Mouse (Mus musculus) CH12.LX (cell line): ENCODE data around the gene Nxpe3. TPM values are rescaled to one million over a fixed set of nuclear protein-coding genes. Genes with fewer than 3 reads are reported as not detected.
A peak's percentile ranks its signal among the peaks of the same experiment; 100 is the strongest.

Experiments
- DNase-seq: peaks from one replicate; pipeline ENCODE4 v3.0.0-alpha.2; 2013; ENCODE audit errors: extremely low read depth
- H3K27ac ChIP-seq: 2 replicates; pipeline ENCODE4 v1.5.1; 2012; ENCODE audit warnings: low read depth, mild to moderate bottlenecking, control low read depth, moderate library complexity; ENCODE audit not compliant: insufficient read depth
- H3K27me3 ChIP-seq: replicated peaks from 2 replicates; pipeline ENCODE3; 2012; ENCODE audit warnings: inconsistent platforms
- H3K36me3 ChIP-seq, 2 experiments: replicated peaks in 1 of 2; 2 replicates each; pipeline versions ENCODE3 to v1.6.1; 2012; ENCODE audit warnings: inconsistent platforms in 1 of 2, low read length in 1 of 2, mild to moderate bottlenecking in 1 of 2, mixed read lengths in 1 of 2, moderate library complexity in 1 of 2; ENCODE audit not compliant: control insufficient read depth in 1 of 2, insufficient read depth in 1 of 2
- H3K4me1 ChIP-seq, 2 experiments: 2 replicates each; pipeline ENCODE4 v1.6.1; 2012; ENCODE audit warnings: inconsistent platforms in 1 of 2, moderate library complexity in 1 of 2; ENCODE audit not compliant: insufficient read depth in 2 of 2, control insufficient read depth in 1 of 2
- H3K4me2 ChIP-seq: 2 replicates; pipeline ENCODE4 v1.6.1; 2012; ENCODE audit warnings: low read depth, mild to moderate bottlenecking, control low read depth; ENCODE audit not compliant: poor library complexity, insufficient read depth, severe bottlenecking
- H3K4me3 ChIP-seq, 3 experiments: fragments of 150-350 bp in 1 of 3; sonication (generic) in 1 of 3; replicated peaks in 1 of 3; 2 replicates each; pipeline versions ENCODE3 to v1.5.1; 2011 to 2012; ENCODE audit warnings: low read depth in 2 of 3, low read length in 2 of 3, mild to moderate bottlenecking in 2 of 3, moderate library complexity in 2 of 3, control low read depth in 1 of 3, improper control_type of control experiment in 1 of 3, inconsistent platforms in 1 of 3, mixed read lengths in 1 of 3; ENCODE audit not compliant: poor library complexity in 1 of 3
- H3K79me2 ChIP-seq: replicated peaks from 2 replicates; pipeline ENCODE4 v1.6.1; 2012; ENCODE audit warnings: mild to moderate bottlenecking, moderate library complexity; ENCODE audit not compliant: control insufficient read depth, poor library complexity, insufficient read depth, severe bottlenecking; ENCODE audit errors: extremely low read depth
- H3K9ac ChIP-seq: 2 replicates; pipeline ENCODE4 v1.6.1; 2012; ENCODE audit warnings: low read depth, mild to moderate bottlenecking, control low read depth, moderate library complexity; ENCODE audit not compliant: insufficient read depth
- H3K9me3 ChIP-seq: replicated peaks from 2 replicates; pipeline ENCODE3; 2012; ENCODE audit warnings: low read length, inconsistent platforms, mixed read lengths
- CHD2 ChIP-seq: IDR thresholded peaks from 2 replicates; pipeline ENCODE4 v1.6.1; 2011; ENCODE audit warnings: low read length, improper control_type of control experiment
- E2F4 ChIP-seq: IDR thresholded peaks from 2 replicates; pipeline ENCODE4 v1.6.1; 2011; ENCODE audit warnings: low read depth, low read length, improper control_type of control experiment; ENCODE audit not compliant: insufficient replicate concordance
- ELF1 ChIP-seq: IDR thresholded peaks from 2 replicates; pipeline ENCODE4 v1.6.1; 2014; ENCODE audit warnings: low read depth, mild to moderate bottlenecking, inconsistent platforms, low read length, improper control_type of control experiment
- ETS1 ChIP-seq: conservative IDR thresholded peaks from 2 replicates; pipeline ENCODE4 v1.6.1; 2012; ENCODE audit warnings: low read depth, mild to moderate bottlenecking, inconsistent platforms, low read length, improper control_type of control experiment, moderate library complexity
- HCFC1 ChIP-seq: IDR thresholded peaks from 2 replicates; pipeline ENCODE4 v1.6.1; 2012; ENCODE audit warnings: low read depth, mild to moderate bottlenecking, inconsistent platforms, low read length, improper control_type of control experiment
- IRF4 ChIP-seq: IDR thresholded peaks from 2 replicates; pipeline ENCODE4 v1.6.1; 2014; ENCODE audit warnings: low read depth, mild to moderate bottlenecking, inconsistent platforms, low read length, improper control_type of control experiment
- JUN ChIP-seq: IDR thresholded peaks from 2 replicates; pipeline ENCODE4 v1.6.1; 2011; ENCODE audit warnings: low read depth, mild to moderate bottlenecking, low read length, improper control_type of control experiment, moderate library complexity; ENCODE audit not compliant: insufficient read depth
- MAFK ChIP-seq: IDR thresholded peaks from 2 replicates; pipeline ENCODE4 v1.6.1; 2011; ENCODE audit warnings: low read length, improper control_type of control experiment; ENCODE audit not compliant: insufficient replicate concordance
- MAX ChIP-seq: IDR thresholded peaks from 2 replicates; pipeline ENCODE4 v1.6.1; 2011; ENCODE audit warnings: low read length, improper control_type of control experiment
- MXI1 ChIP-seq: IDR thresholded peaks from 2 replicates; pipeline ENCODE4 v1.6.1; 2011; ENCODE audit warnings: mild to moderate bottlenecking, low read depth, low read length, improper control_type of control experiment
- MYC ChIP-seq: IDR thresholded peaks from 2 replicates; pipeline ENCODE4 v1.6.1; 2011; ENCODE audit warnings: low read depth, mild to moderate bottlenecking, improper control_type of control experiment, low read length
- NELFE ChIP-seq: IDR thresholded peaks from 2 replicates; pipeline ENCODE4 v1.6.1; 2011; ENCODE audit warnings: low read depth, low read length, improper control_type of control experiment
- PAX5 ChIP-seq: IDR thresholded peaks from 2 replicates; pipeline ENCODE4 v1.6.1; 2012; ENCODE audit warnings: low read length, inconsistent platforms, mixed read lengths
- POLR2AphosphoS2 ChIP-seq: IDR thresholded peaks from 2 replicates; pipeline ENCODE4 v1.6.1; 2011; ENCODE audit warnings: low read depth, low read length, improper control_type of control experiment
- SMC3 ChIP-seq: IDR thresholded peaks from 2 replicates; pipeline ENCODE4 v1.6.1; 2011; ENCODE audit warnings: low read depth, low read length, improper control_type of control experiment
- TBP ChIP-seq: conservative IDR thresholded peaks from 2 replicates; pipeline ENCODE4 v1.6.1; 2011; ENCODE audit warnings: low read depth, low read length, improper control_type of control experiment
- TCF12 ChIP-seq: IDR thresholded peaks from 2 replicates; pipeline ENCODE4 v1.6.1; 2014; ENCODE audit warnings: low read depth, mild to moderate bottlenecking, inconsistent platforms, low read length, improper control_type of control experiment
- UBTF ChIP-seq: IDR thresholded peaks from 2 replicates; pipeline ENCODE4 v1.6.1; 2012; ENCODE audit warnings: low read depth, mild to moderate bottlenecking, inconsistent platforms, low read length, improper control_type of control experiment, moderate library complexity
- USF1 ChIP-seq: IDR thresholded peaks from 2 replicates; pipeline ENCODE4 v1.6.1; 2014; ENCODE audit warnings: low read depth, mild to moderate bottlenecking, inconsistent platforms, low read length, improper control_type of control experiment
- USF2 ChIP-seq: conservative IDR thresholded peaks from 2 replicates; pipeline ENCODE4 v1.6.1; 2011; ENCODE audit warnings: low read depth, low read length, improper control_type of control experiment
- ZC3H11A ChIP-seq: IDR thresholded peaks from 2 replicates; pipeline ENCODE4 v1.6.1; 2012; ENCODE audit warnings: low read depth, mild to moderate bottlenecking, inconsistent platforms, low read length, improper control_type of control experiment
- ZKSCAN1 ChIP-seq: IDR thresholded peaks from 2 replicates; pipeline ENCODE4 v1.6.1; 2012; ENCODE audit warnings: low read depth, inconsistent platforms, low read length, improper control_type of control experiment, borderline replicate concordance
- ZMIZ1 ChIP-seq: IDR thresholded peaks from 2 replicates; pipeline ENCODE4 v1.6.1; 2012; ENCODE audit warnings: low read depth, mild to moderate bottlenecking, inconsistent platforms, low read length, improper control_type of control experiment
- ZNF384 ChIP-seq: IDR thresholded peaks from 2 replicates; pipeline ENCODE4 v1.6.1; 2012; ENCODE audit warnings: low read depth, low read length, improper control_type of control experiment, inconsistent platforms
- dilution Hi-C: fragments of 300-500 bp; cut with MboI; formaldehyde crosslinking; loops from 2 replicates; pipeline ENCODE4 v1.14.3; 2020; ENCODE audit warnings: low sequenced_read_pairs; ENCODE audit not compliant: extremely low pct_unique_long_range_greater_than_20kb, extremely low pct_ligation_motif_present
- in situ Hi-C: fragments of 300-500 bp; cut with MboI; formaldehyde crosslinking; loops from 3 replicates; pipeline ENCODE4 v1.14.3; 2019; ENCODE audit warnings: low sequenced_read_pairs, low pct_ligation_motif_present, low pct_unique_long_range_greater_than_20kb, mixed read lengths
- polyA plus RNA-seq: library from polyadenylated mRNA; unstranded; fragments of >175 nt; gene quantifications from 2 replicates; pipeline ENCODE4 v1.2.1, GENCODE M21; 2012; ENCODE audit warnings: low read depth; ENCODE audit not compliant: insufficient read length
- total RNA-seq, 2 experiments: library from RNA; depleted of rRNA; stranded (reverse); fragments of 300-350 nt in 1 of 2; fragments of >200 nt in 1 of 2; gene quantifications; 2 replicates each; pipeline ENCODE4 v1.2.3; 2012 to 2014

Nxpe3 gene
- total and polyA plus RNA-seq, 3 experiments: 5.4 to 12.3 (median 10.6) TPM

GRCm38 (mm10) chr16:55895651-55896095 lies 588 bp upstream of the Nxpe3 start (continued):
- TF ChIP-seq TBP: peak; percentile 74
- TF ChIP-seq, all 38 proteins: peak for 7

- Histone ChIP-seq H3K4me1 (peaks cover 19 to 50% of the 10 kb centered on the region in 2 experiments), H3K4me2 (peak overlapping the region; percentile 83), H3K36me3 (peaks cover 3 to 17% of the 10 kb centered on the region in 2 experiments), H3K27ac (peak overlapping the region; percentile 74), H3K79me2 (peaks cover 29% of the 10 kb centered on the region), H3K27me3 (no peaks in the 10 kb centered on the region), H3K9me3 (no peaks in the 10 kb centered on the region), H3K9ac (peak overlapping the region; percentile 86), H3K4me3 (peak overlapping the region; percentile 73 to 93 (median 76))
- TF ChIP-seq USF2 (no peak), MXI1 (no peak), ETS1 (no peak), POLR2AphosphoS2 (no peak), SMC3 (no peak), NELFE (no peak), E2F4 (no peak), UBTF (no peak), PAX5 (no peak), ZMIZ1 (no peak), MYC (peak; percentile 23; the same call in 1 of the 2 replicates), TBP (no peak), ZNF384 (no peak; the same call in 1 of the 2 replicates), MAX (0 out of 2 replicates have a peak, but pooled peaks have one; percentile 2), IRF4 (no peak), TCF12 (no peak; the same call in 1 of the 2 replicates), HCFC1 (no peak), ZC3H11A (no peak), USF1 (no peak), ZKSCAN1 (no peak), ELF1 (no peak), JUN (no peak), CHD2 (peak; percentile 38; the same call in 1 of the 2 replicates), MAFK (no peak)
- no peak for DNase-seq
- in situ Hi-C loops: loop anchor here (5.0 kb wide), 1 partner anchor 173 kb away; no protein-coding TSS in a partner anchor
- dilution Hi-C loops: no loop called here
These were observed 571 bp downstream of the Nxpe3 start for GRCm38 (mm10) chr16:55894536-55894892.
